Mouse (Mus musculus) CH12.LX (cell line): ENCODE measurements around the gene Pdia2.

Source experiments
- CTCF ChIP-seq, 2 experiments: IDR thresholded peaks in 1 of 2; conservative IDR thresholded peaks in 1 of 2; 2 replicates each; pipeline ENCODE4 v1.5.1; 2011 to 2012; ENCODE audit warnings: low read depth in 2 of 2, low read length in 2 of 2, improper control_type of control experiment in 1 of 2, inconsistent platforms in 1 of 2, mild to moderate bottlenecking in 1 of 2, moderate library complexity in 1 of 2
- E2F4 ChIP-seq: IDR thresholded peaks from 2 replicates; pipeline ENCODE4 v1.6.1; 2011; ENCODE audit warnings: low read depth, low read length, improper control_type of control experiment; ENCODE audit not compliant: insufficient replicate concordance
- KAT2A ChIP-seq: IDR thresholded peaks from 2 replicates; pipeline ENCODE4 v1.6.1; 2012; ENCODE audit warnings: low read length, improper control_type of control experiment, inconsistent platforms; ENCODE audit not compliant: insufficient replicate concordance
- MAX ChIP-seq: IDR thresholded peaks from 2 replicates; pipeline ENCODE4 v1.6.1; 2011; ENCODE audit warnings: low read length, improper control_type of control experiment
- POLR2A ChIP-seq: IDR thresholded peaks from 2 replicates; pipeline ENCODE4 v1.6.1; 2011; ENCODE audit warnings: low read depth, mild to moderate bottlenecking, improper control_type of control experiment, low read length
- TBP ChIP-seq: conservative IDR thresholded peaks from 2 replicates; pipeline ENCODE4 v1.6.1; 2011; ENCODE audit warnings: low read depth, low read length, improper control_type of control experiment
- USF2 ChIP-seq: conservative IDR thresholded peaks from 2 replicates; pipeline ENCODE4 v1.6.1; 2011; ENCODE audit warnings: low read depth, low read length, improper control_type of control experiment
- ZKSCAN1 ChIP-seq: IDR thresholded peaks from 2 replicates; pipeline ENCODE4 v1.6.1; 2012; ENCODE audit warnings: low read depth, inconsistent platforms, low read length, improper control_type of control experiment, borderline replicate concordance

DNA sequence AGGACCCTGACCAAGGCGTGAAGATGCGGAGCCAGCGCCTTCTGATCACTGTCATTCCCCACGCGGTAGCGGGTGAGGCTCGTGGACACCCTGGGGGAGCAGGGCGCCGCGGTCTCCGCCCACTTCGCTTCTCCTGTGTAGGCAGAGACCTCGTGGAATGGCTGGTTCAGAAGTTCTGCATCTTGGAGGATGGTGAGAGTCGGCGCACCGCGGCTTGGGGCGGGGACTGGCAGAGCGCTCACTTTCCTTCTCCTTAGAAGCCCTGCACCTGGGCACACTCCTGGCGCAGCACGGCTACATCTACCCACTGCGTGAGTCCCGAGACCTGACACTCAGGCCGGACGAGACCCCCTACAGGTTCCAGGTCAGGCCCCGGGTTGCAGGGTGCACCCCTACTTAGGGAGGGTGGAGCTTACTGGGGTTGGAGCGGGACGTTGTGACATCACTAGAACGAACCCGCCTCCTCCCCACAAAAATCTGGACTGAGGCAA lies 4.5 kb upstream of the Pdia2 start:
- TF ChIP-seq POLR2A, result no peak
- TF ChIP-seq ZKSCAN1, result no peak
- TF ChIP-seq CTCF (conservative IDR thresholded peaks at IDR 0.05 in 1 of 2, IDR thresholded peaks at IDR 0.05 in 1 of 2; ENCODE audit: low read depth in 2 of 2, low read length in 2 of 2), result no peak
- no peak for TF ChIP-seq E2F4
- no peak for TF ChIP-seq KAT2A
- TF ChIP-seq MAX, result no peak
- TF ChIP-seq USF2, result no peak
- TF ChIP-seq TBP, result no peak
